Comparison of ENCODE assay signal across 24 mouse cellular contexts in the genomic region with DNA sequence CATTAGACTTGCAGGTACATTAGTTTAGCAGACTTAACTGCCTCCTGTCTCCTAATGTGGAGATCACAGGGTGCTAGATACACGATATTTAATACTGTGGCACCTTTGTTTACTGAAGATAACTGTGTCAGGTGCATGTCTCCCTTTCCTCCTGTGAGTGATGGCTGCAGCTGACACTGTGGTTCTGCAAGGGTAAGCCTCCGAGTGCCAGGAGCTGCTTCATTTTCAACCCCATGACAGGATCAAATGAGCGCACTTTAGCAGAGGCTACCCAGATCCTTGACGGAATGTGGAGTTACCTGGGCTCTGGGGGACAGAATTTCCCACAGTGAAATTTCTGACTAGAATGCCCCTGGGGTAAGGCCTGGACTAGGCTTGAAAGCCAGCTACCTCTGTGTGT.
"Had no signal": no experiment of that assay in that cellular context is flagged by ENCODE, and none has a peak within 500 bp of the region (broad histone marks: within the 10 kb centered on the region; RNA-seq: fewer than 3 reads in every experiment).

No protein-coding gene starts in this region.

- DNase-seq: cerebellum, adult 2 months; cerebellum, adult 8-10 months; cerebellum, adult 9-10 months; cerebellum, adult 9-11 months; cerebellum, postnatal 10 days; cerebellum, postnatal 14 days; cerebellum, postnatal 25 days; cerebellum, postnatal 36 days; embryo, embryonic 11 days; forebrain, postnatal 0 days; gastrocnemius, postnatal 14 days; gastrocnemius, postnatal 25 days; gastrocnemius, postnatal 36 days; heart, adult 18-20 months; heart, adult 2 months had no signal

- H3K27ac ChIP-seq: embryonic facial prominence, embryonic 10.5 days; embryonic facial prominence, embryonic 12.5 days; embryonic facial prominence, embryonic 13.5 days; embryonic facial prominence, embryonic 15.5 days; forebrain, embryonic 10.5 days; forebrain, embryonic 12.5 days; forebrain, embryonic 13.5 days; forebrain, embryonic 15.5 days; heart, adult 2 months had no signal

- H3K4me3 ChIP-seq: embryonic facial prominence, embryonic 10.5 days; embryonic facial prominence, embryonic 12.5 days; embryonic facial prominence, embryonic 13.5 days; embryonic facial prominence, embryonic 15.5 days; erythroblast, embryonic 14.5 days; forebrain, embryonic 10.5 days; forebrain, embryonic 12.5 days; forebrain, embryonic 13.5 days; forebrain, embryonic 15.5 days; heart, adult 2 months had no signal
